Mouse (Mus musculus) WW6 (cell line): ENCODE measurements around the gene Ubqln4.
"Not testable (repeated sequence)": the region's sequence is repeated elsewhere in the genome, so short reads cannot be mapped to it uniquely, and the experiment has no call there.

Experiments used
- DNase-seq: peaks from one replicate; pipeline ENCODE4 v3.0.0-alpha.2; 2013; ENCODE audit warnings: low read depth, low spot score

The Ubqln4 gene

DNA sequence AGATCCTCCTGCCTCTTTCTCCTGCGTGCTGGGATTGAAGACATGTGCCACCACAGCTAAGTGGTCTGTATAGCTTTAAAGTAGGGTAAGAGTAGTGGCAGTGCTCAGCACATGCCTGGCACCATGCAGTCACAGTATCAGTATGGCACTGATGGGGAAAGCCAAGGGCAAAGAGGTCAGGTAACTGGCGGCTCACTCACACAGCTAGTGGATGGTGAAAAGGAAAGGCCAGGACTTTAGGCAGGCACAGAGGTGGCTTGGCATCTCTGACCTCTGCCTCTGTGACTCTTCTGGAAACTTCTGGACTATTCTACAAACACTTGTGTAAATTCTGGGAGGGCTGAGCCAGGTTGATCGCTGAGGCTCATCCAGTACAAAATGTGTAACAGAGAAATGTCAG is 12.6 kb downstream of the Ubqln4 start:
- DNase-seq = no peak

- no peak for DNase-seq
Observed at GRCm38 (mm10) chr3:88566536-88567061, 13.0 kb downstream of the Ubqln4 start.

DNA sequence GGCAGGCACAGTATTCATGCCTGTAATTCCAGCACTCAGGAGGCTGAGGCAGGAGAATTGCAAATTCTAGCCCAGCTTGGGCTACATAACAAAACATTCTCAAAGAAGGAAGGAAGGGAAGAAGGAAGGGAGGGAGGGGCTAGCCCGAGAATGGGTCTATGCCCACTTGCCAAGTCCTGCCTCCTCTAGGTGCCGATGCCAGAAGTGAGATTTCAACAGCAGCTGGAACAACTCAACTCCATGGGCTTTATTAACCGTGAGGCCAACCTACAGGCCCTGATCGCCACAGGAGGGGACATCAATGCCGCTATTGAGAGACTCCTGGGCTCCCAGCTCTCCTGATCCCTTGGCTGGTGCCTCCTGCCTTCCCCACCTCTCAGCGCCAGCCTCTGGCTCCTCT is 14.3 kb downstream of the Ubqln4 start:
- no peak for DNase-seq

- DNase-seq = no peak
Observed at GRCm38 (mm10) chr3:88568615-88569014, 15.1 kb downstream of the Ubqln4 start.

DNA sequence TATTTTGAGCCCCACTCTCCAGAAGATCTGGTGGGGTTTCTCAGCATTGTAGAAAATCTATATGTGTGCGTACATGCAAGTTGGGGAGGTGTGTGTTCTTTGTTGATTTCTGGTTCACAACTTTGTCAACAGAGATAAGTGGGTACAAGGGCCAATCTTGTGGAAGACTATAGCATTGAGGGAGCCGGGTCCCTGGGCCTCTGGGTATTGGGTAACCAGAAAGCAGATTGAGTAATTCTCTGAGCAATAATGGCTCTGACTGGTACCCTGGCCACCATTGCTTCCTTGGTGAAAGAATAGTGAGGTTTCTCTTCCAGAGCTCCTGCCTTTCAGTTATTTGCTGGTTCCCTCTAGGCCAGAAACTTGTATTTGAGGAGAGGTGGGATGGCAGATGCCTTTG is 15.5 kb downstream of the Ubqln4 start:
- DNase-seq = no peak

- DNase-seq = no peak
Observed at GRCm38 (mm10) chr3:88569694-88570093, 16.1 kb downstream of the Ubqln4 start.

GRCm38 (mm10) chr3:88570341-88570740 is 16.8 kb downstream of the Ubqln4 start:
- DNase-seq = no peak

DNA sequence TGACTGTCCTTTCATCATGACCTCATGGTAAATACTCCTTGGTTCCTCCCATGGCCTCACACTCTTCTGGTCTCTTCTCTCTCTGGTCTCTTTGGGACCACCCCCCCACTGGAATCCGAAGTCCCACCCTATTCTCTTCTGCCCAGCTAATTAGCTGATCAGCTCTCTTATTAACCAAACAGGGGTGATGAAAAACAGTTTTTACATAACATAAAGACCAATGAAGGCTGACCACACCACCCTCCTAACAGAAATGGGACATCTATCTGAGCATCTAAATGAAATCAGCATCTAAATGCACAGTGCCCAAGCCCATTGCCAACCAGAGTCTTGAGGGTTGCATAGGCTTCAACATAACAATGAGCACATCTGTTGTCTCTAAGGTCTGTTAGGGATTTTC is 18.3 kb downstream of the Ubqln4 start:
- peak; percentile 80 for DNase-seq

GRCm38 (mm10) chr3:88572835-88573234 is 19.3 kb downstream of the Ubqln4 start:
- peak; percentile 79 for DNase-seq

GRCm38 (mm10) chr3:88573810-88574209 is 20.3 kb downstream of the Ubqln4 start:
- no peak for DNase-seq

DNA sequence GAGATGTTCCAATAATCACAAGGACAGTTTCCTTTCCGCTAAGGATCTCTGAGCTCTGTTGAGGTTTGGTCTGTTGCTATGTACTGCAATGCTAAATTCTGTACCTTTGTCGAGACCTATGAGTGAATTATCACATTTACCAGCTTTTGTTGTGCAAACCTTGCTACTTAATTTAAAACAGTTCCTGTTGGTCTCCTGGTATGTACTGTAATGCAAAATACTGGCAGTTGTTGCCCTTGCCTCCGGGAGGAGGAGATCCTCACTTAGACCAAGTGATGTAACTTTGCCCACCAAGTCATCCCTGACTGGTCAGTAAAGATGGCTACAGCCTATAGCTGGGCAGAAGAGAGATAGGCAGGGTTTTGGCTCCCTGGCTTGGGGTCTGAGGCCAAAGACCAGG is 22.0 kb downstream of the Ubqln4 start, which contains the start of gene Ssr2:
Gene Ssr2 (plus strand): TSS at position 337 of the 400 bp plus-strand sequence.
- peak; percentile 60 for DNase-seq

DNA sequence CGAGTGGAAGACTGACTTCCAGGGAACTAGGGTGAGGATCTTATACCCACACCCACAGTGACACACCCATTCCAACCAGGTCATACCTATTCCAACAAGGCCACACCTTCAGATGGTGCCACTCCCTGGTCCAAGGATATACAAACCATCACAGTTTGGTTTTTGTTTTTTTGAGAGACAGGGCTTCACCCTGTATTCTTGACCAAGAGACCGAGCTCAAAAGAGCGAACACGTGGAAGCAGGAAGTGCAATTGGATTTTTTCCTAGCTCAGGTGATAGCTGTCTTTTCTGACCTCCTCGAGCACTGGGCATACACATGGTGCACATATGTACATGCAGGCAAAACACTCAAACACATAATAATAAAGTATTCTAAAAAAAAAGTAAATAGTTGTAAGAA is 24.3 kb downstream of the Ubqln4 start:
- DNase-seq = not testable (repeated sequence)

DNA sequence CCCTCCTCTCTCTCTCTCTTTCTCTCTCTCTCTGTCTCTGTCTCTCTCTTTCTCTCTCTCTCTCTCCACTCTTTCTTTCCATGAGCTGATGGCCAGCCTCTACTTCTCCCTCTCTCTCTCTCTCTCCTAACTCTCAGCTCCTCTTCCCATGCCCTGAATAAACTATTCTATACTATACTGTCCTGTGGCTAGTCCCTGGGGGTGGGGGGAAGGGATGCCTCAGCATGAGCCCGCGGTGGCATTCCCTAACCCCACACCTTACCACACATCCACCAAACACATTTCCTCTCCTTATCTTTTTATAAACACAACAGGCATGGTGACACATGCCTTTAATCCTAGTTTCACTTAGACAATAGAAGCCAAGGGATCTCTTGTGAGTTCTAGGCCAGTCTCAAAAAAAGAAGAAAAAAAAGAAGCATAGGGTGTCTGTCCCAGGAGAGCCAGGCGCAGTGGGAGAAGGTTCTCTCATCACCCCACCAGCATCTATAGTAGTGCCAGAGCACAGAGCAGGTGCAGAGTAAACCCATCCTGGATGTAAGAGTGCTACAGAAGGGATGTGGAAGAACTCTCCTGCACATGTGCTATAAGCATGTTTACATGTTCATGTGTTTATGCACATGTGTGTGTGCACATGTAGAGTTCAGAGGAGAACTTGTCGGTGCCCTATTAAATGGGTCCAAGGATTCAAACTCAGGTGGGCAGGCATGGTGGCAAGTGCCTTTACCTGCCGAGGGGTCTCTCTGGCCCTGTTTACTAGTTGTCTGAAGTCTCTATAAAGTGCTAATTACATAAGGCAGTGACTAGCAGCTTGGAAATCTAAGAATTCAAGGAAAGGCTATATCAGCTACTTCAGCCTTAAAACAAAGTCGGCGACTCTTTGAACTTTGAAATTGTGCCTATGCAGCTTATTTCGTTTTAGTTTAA is 25.2 kb downstream of the Ubqln4 start:
- no peak for DNase-seq

DNA sequence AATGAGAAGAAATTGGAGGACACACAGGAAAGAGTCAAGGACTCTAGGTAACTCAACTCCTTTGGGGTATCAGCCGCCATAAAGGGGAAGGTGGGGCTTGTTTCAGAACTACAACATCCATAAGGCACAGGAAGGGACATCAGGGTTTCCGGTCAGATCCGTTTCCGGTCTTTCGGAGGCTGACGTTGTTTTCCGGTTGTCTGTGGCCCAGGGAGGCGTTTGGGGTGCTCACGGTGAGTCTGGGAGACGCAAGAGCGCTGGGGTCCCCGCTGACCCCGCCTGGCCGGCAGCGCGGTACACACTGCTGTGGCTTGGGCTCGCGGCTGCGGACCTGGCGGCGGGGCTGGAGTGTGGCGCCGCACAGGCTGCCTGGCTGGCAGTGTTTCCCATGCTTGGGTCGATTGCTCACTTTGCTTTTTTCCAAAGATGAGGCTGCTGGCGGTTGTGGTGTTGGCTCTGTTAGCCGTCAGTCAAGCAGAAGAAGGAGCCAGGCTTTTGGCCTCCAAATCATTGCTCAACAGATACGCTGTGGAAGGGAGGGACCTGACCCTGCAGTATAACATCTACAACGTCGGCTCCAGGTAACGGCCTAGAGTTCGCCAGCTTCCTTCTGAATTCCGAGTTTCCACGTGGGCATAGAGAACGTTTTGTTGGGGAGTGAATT is 26.0 kb downstream of the Ubqln4 start:
- no peak for DNase-seq

GRCm38 (mm10) chr3:88585769-88586168 is 32.2 kb downstream of the Ubqln4 start:
- no peak for DNase-seq

DNA sequence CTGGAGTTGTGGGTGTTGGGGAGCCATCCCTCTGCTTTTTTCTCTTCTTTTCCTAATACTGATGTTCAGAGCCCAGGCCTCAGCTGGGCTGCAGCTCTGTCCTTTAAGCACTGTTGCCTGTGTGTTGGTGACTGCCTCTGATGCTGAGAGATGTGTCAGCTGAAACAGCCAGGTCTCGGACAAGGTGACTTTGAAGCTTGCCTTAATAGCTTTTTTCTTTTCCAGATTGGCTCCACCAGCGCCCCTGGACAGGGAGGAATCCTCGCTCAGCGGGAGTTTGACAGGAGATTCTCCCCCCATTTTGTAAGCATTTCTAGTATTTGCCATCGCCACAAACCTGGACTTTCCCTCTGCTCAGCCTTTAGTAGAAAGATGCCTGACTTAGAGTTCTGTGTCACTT is 33.1 kb downstream of the Ubqln4 start:
- no peak for DNase-seq

DNA sequence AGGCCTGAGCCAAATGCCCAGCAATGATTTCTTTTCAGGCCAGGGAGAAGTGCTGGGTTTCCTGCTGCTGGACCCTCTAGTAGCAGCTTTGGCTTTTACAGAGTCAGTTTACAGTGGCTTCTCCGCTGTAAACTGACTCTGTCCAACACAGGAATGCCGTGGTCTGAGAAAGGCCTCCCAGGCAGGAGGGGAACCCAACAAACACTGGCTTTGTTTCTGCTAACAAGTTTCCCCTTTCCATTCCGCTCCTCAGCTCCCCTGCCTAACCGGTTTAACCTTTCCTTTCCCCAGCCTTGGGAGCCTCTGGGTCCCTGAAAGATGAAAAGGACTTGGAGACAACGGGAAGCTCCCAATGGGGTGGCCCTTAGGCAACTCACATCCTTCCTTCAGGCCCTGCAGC is 36.7 kb downstream of the Ubqln4 start:
- DNase-seq = no peak

- DNase-seq = no peak
Observed at GRCm38 (mm10) chr3:88591044-88591443, 37.5 kb downstream of the Ubqln4 start.

GRCm38 (mm10) chr3:88591950-88592731 is 38.6 kb downstream of the Ubqln4 start:
- no peak for DNase-seq

GRCm38 (mm10) chr3:88592942-88593576 is 39.5 kb downstream of the Ubqln4 start:
- no peak for DNase-seq

GRCm38 (mm10) chr3:88593893-88594580 is 40.5 kb downstream of the Ubqln4 start:
- DNase-seq = no peak
